Mouse (Mus musculus): ENCODE results near the gene Uxs1. TPM values are rescaled to one million over a fixed set of nuclear protein-coding genes. Genes with fewer than 3 reads are reported as not detected.

Uxs1 gene
- polyA plus RNA-seq, 2 experiments, result 31.6 to 54.3 TPM

- H3K36me3 ChIP-seq (ENCODE audit: control insufficient read depth, insufficient read depth, low read length), result no peaks in the 10 kb centered on the region
- no peak for DNase-seq (ENCODE audit: low spot score)
- H3K27me3 ChIP-seq (ENCODE audit: control insufficient read depth, insufficient read depth, low read length), result no peaks in the 10 kb centered on the region
- H3K4me1 ChIP-seq (ENCODE audit: control insufficient read depth, insufficient read depth, low read length), result peaks cover 17% of the 10 kb centered on the region
- no peak overlapping the region for H3K4me2 ChIP-seq (replicated peaks; ENCODE audit: low read depth, low read length, severe bottlenecking)
- H3K4me3 ChIP-seq (replicated peaks; ENCODE audit: low read length), result no peak overlapping the region
- no peak overlapping the region for H3K27ac ChIP-seq (replicated peaks; ENCODE audit: low read depth, low read length)
- 64% methylated on average over 1 of the region's 1 CpGs for WGBS
- H3K9ac ChIP-seq (ENCODE audit: low read depth, low read length, severe bottlenecking), result no peak overlapping the region
- TF ChIP-seq POLR2A (IDR thresholded peaks at IDR 0.05; ENCODE audit: borderline replicate concordance, extremely low read depth, insufficient read depth, insufficient read length), result no peak
- H3K9me3 ChIP-seq (ENCODE audit: control insufficient read depth, low read length), result no peaks in the 10 kb centered on the region
- ATAC-seq (ENCODE audit: low FRiP score, low read depth), result no peak
Measured at GRCm38 (mm10) chr1:43820571-43820970, 7.0 kb downstream of the Uxs1 start.

- WGBS, result 43% methylated on average over 2 of the region's 2 CpGs
- Histone ChIP-seq H3K9me3 (ENCODE audit: control insufficient read depth, low read length) (no peaks in the 10 kb centered on the region), H3K27me3 (ENCODE audit: control insufficient read depth, insufficient read depth, low read length) (no peaks in the 10 kb centered on the region), H3K4me2 (replicated peaks; ENCODE audit: low read depth, low read length, severe bottlenecking) (no peak overlapping the region), H3K27ac (replicated peaks; ENCODE audit: low read depth, low read length) (no peak overlapping the region), H3K36me3 (ENCODE audit: control insufficient read depth, insufficient read depth, low read length) (no peaks in the 10 kb centered on the region), H3K4me3 (replicated peaks; ENCODE audit: low read length) (no peak overlapping the region), H3K9ac (ENCODE audit: low read depth, low read length, severe bottlenecking) (no peak overlapping the region), H3K4me1 (ENCODE audit: control insufficient read depth, insufficient read depth, low read length) (peaks cover 11% of the 10 kb centered on the region)
- ATAC-seq (ENCODE audit: low FRiP score, low read depth) (no peak), DNase-seq (ENCODE audit: low spot score) (no peak)
- no peak for TF ChIP-seq POLR2A (IDR thresholded peaks at IDR 0.05; ENCODE audit: borderline replicate concordance, extremely low read depth, insufficient read depth, insufficient read length)
Measured at GRCm38 (mm10) chr1:43819091-43819490, 8.5 kb downstream of the Uxs1 start.

GRCm38 (mm10) chr1:43818356-43818755 is 9.2 kb downstream of the Uxs1 start:
- no peaks in the 10 kb centered on the region for H3K27me3 ChIP-seq (ENCODE audit: control insufficient read depth, insufficient read depth, low read length)
- peaks cover 11% of the 10 kb centered on the region for H3K4me1 ChIP-seq (ENCODE audit: control insufficient read depth, insufficient read depth, low read length)
- TF ChIP-seq POLR2A (IDR thresholded peaks at IDR 0.05; ENCODE audit: borderline replicate concordance, extremely low read depth, insufficient read depth, insufficient read length), result no peak
- DNase-seq (ENCODE audit: low spot score) (no peak), ATAC-seq (ENCODE audit: low FRiP score, low read depth) (no peak)
- H3K27ac ChIP-seq (replicated peaks; ENCODE audit: low read depth, low read length), result no peak overlapping the region
- H3K4me2 ChIP-seq (replicated peaks; ENCODE audit: low read depth, low read length, severe bottlenecking), result no peak overlapping the region
- H3K4me3 ChIP-seq (replicated peaks; ENCODE audit: low read length), result no peak overlapping the region
- 74% methylated on average over 4 of the region's 4 CpGs for WGBS
- H3K9me3 ChIP-seq (ENCODE audit: control insufficient read depth, low read length), result no peaks in the 10 kb centered on the region
- no peak overlapping the region for H3K9ac ChIP-seq (ENCODE audit: low read depth, low read length, severe bottlenecking)
- H3K36me3 ChIP-seq (ENCODE audit: control insufficient read depth, insufficient read depth, low read length), result no peaks in the 10 kb centered on the region

- DNase-seq (ENCODE audit: low spot score) (no peak), ATAC-seq (ENCODE audit: low FRiP score, low read depth) (no peak)
- Histone ChIP-seq H3K27ac (replicated peaks; ENCODE audit: low read depth, low read length) (no peak overlapping the region), H3K36me3 (ENCODE audit: control insufficient read depth, insufficient read depth, low read length) (no peaks in the 10 kb centered on the region), H3K4me1 (ENCODE audit: control insufficient read depth, insufficient read depth, low read length) (no peaks in the 10 kb centered on the region), H3K4me3 (replicated peaks; ENCODE audit: low read length) (no peak overlapping the region), H3K9me3 (ENCODE audit: control insufficient read depth, low read length) (0 out of 2 replicates have a peak, but pooled peaks cover 4% of the 10 kb centered on the region), H3K27me3 (ENCODE audit: control insufficient read depth, insufficient read depth, low read length) (no peaks in the 10 kb centered on the region), H3K4me2 (replicated peaks; ENCODE audit: low read depth, low read length, severe bottlenecking) (no peak overlapping the region), H3K9ac (ENCODE audit: low read depth, low read length, severe bottlenecking) (no peak overlapping the region)
- 97% methylated on average over 1 of the region's 1 CpGs for WGBS
- TF ChIP-seq POLR2A (IDR thresholded peaks at IDR 0.05; ENCODE audit: borderline replicate concordance, extremely low read depth, insufficient read depth, insufficient read length), result no peak
Measured at GRCm38 (mm10) chr1:43811764-43812163, 15.8 kb downstream of the Uxs1 start.

- ATAC-seq (ENCODE audit: low FRiP score, low read depth) (no peak), DNase-seq (ENCODE audit: low spot score) (no peak)
- H3K4me1 ChIP-seq (ENCODE audit: control insufficient read depth, insufficient read depth, low read length), result no peaks in the 10 kb centered on the region
- 86% methylated on average over 3 of the region's 3 CpGs for WGBS
- no peaks in the 10 kb centered on the region for H3K36me3 ChIP-seq (ENCODE audit: control insufficient read depth, insufficient read depth, low read length)
- H3K27ac ChIP-seq (replicated peaks; ENCODE audit: low read depth, low read length), result no peak overlapping the region
- no peak overlapping the region for H3K9ac ChIP-seq (ENCODE audit: low read depth, low read length, severe bottlenecking)
- no peaks in the 10 kb centered on the region for H3K27me3 ChIP-seq (ENCODE audit: control insufficient read depth, insufficient read depth, low read length)
- H3K4me2 ChIP-seq (replicated peaks; ENCODE audit: low read depth, low read length, severe bottlenecking), result no peak overlapping the region
- TF ChIP-seq POLR2A (IDR thresholded peaks at IDR 0.05; ENCODE audit: borderline replicate concordance, extremely low read depth, insufficient read depth, insufficient read length), result no peak
- no peak overlapping the region for H3K4me3 ChIP-seq (replicated peaks; ENCODE audit: low read length)
- 0 out of 2 replicates have a peak, but pooled peaks cover 4% of the 10 kb centered on the region for H3K9me3 ChIP-seq (ENCODE audit: control insufficient read depth, low read length)
Measured at GRCm38 (mm10) chr1:43811055-43811454, 16.5 kb downstream of the Uxs1 start.

- DNase-seq (ENCODE audit: low spot score), result no peak
- no peak overlapping the region for H3K27ac ChIP-seq (replicated peaks; ENCODE audit: low read depth, low read length)
- ATAC-seq (ENCODE audit: low FRiP score, low read depth), result no peak
- 89% methylated on average over 2 of the region's 2 CpGs for WGBS
- H3K4me2 ChIP-seq (replicated peaks; ENCODE audit: low read depth, low read length, severe bottlenecking), result no peak overlapping the region
- 0 out of 2 replicates have a peak, but pooled peaks cover 4% of the 10 kb centered on the region for H3K9me3 ChIP-seq (ENCODE audit: control insufficient read depth, low read length)
- no peak for TF ChIP-seq POLR2A (IDR thresholded peaks at IDR 0.05; ENCODE audit: borderline replicate concordance, extremely low read depth, insufficient read depth, insufficient read length)
- no peaks in the 10 kb centered on the region for H3K27me3 ChIP-seq (ENCODE audit: control insufficient read depth, insufficient read depth, low read length)
- H3K4me3 ChIP-seq (replicated peaks; ENCODE audit: low read length), result no peak overlapping the region
- no peaks in the 10 kb centered on the region for H3K36me3 ChIP-seq (ENCODE audit: control insufficient read depth, insufficient read depth, low read length)
- H3K9ac ChIP-seq (ENCODE audit: low read depth, low read length, severe bottlenecking), result no peak overlapping the region
- H3K4me1 ChIP-seq (ENCODE audit: control insufficient read depth, insufficient read depth, low read length), result no peaks in the 10 kb centered on the region
Measured at GRCm38 (mm10) chr1:43809351-43809750, 18.2 kb downstream of the Uxs1 start.
